Mouse (Mus musculus): ENCODE results near the gene Gm49388. TPM values are rescaled to one million over a fixed set of nuclear protein-coding genes. Genes with fewer than 3 reads are reported as not detected.

Gm49388 gene
- polyA plus RNA-seq, 1 experiment from 2014 or later = not detected

- peak overlapping the region; percentile 88 for H3K4me3 ChIP-seq
- H3K36me3 ChIP-seq = peaks cover 34% of the 10 kb centered on the region
- peak overlapping the region; percentile 95 for H3K9ac ChIP-seq
- WGBS = 81% methylated on average over 4 of the region's 4 CpGs
- H3K4me1 ChIP-seq = peaks cover 8% of the 10 kb centered on the region
- no peak for ATAC-seq (ENCODE audit: insufficient number of reproducible peaks, insufficient read depth, low FRiP score, low TSS enrichment)
- no peak overlapping the region for H3K27ac ChIP-seq
- H3K9me3 ChIP-seq = no peaks in the 10 kb centered on the region
- no peaks in the 10 kb centered on the region for H3K27me3 ChIP-seq
- peak overlapping the region; percentile 86 for H3K4me2 ChIP-seq (replicated peaks)
Observed at GRCm38 (mm10) chr7:127778350-127778749, 7.1 kb upstream of the Gm49388 start.

- H3K4me3 ChIP-seq = no peak overlapping the region
- H3K36me3 ChIP-seq = peaks cover 84% of the 10 kb centered on the region
- 93% methylated on average over 23 of the region's 23 CpGs for WGBS
- no peak overlapping the region for H3K9ac ChIP-seq
- ATAC-seq (ENCODE audit: insufficient number of reproducible peaks, insufficient read depth, low FRiP score, low TSS enrichment) = no peak
- peaks cover 5% of the 10 kb centered on the region; the same call in 1 of the 2 replicates for H3K4me1 ChIP-seq
- H3K9me3 ChIP-seq = no peaks in the 10 kb centered on the region
- H3K4me2 ChIP-seq (replicated peaks) = no peak overlapping the region
- no peaks in the 10 kb centered on the region for H3K27me3 ChIP-seq
- H3K27ac ChIP-seq = no peak overlapping the region
Observed at GRCm38 (mm10) chr7:127797076-127797845, 11.9 kb downstream of the Gm49388 start.

DNA sequence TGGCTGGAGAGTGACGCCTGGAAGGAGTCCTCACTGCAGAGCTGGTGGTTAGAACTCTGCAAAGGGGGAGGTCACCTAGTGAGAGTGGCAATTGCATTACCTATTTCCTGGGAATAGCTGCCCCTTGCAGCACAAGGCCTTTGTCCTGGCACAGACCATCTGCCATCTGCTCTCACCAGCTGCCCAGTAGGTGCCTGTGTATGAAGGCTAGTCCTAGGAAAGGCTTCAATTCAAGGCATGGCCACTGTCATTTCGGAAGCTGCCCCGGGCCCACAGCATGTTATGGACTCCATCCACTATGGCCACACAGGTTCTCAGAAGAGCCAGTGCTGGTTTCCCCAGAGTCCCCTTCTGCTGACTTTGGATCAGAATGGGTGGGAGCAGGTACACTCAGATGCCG is 13.2 kb downstream of the Gm49388 start:
- peaks cover 5% of the 10 kb centered on the region; the same call in 1 of the 2 replicates for H3K4me1 ChIP-seq
- ATAC-seq (ENCODE audit: insufficient number of reproducible peaks, insufficient read depth, low FRiP score, low TSS enrichment) = no peak
- no peak overlapping the region for H3K9ac ChIP-seq
- no peaks in the 10 kb centered on the region for H3K9me3 ChIP-seq
- no peak overlapping the region for H3K4me3 ChIP-seq
- WGBS = 83% methylated on average over 4 of the region's 4 CpGs
- peaks cover 80% of the 10 kb centered on the region for H3K36me3 ChIP-seq
- H3K27ac ChIP-seq = no peak overlapping the region
- H3K27me3 ChIP-seq = no peaks in the 10 kb centered on the region
- H3K4me2 ChIP-seq (replicated peaks) = no peak overlapping the region

GRCm38 (mm10) chr7:127799211-127799610 is 13.8 kb downstream of the Gm49388 start:
- H3K4me1 ChIP-seq = peaks cover 5% of the 10 kb centered on the region; the same call in 1 of the 2 replicates
- no peak overlapping the region for H3K4me3 ChIP-seq
- WGBS = 90% methylated on average over 13 of the region's 13 CpGs
- no peak for ATAC-seq (ENCODE audit: insufficient number of reproducible peaks, insufficient read depth, low FRiP score, low TSS enrichment)
- no peaks in the 10 kb centered on the region for H3K9me3 ChIP-seq
- H3K27ac ChIP-seq = 0 out of 2 replicates have a peak overlapping the region, but pooled peaks have one; percentile 13
- H3K27me3 ChIP-seq = no peaks in the 10 kb centered on the region
- peaks cover 78% of the 10 kb centered on the region for H3K36me3 ChIP-seq
- H3K9ac ChIP-seq = no peak overlapping the region
- H3K4me2 ChIP-seq (replicated peaks) = no peak overlapping the region

GRCm38 (mm10) chr7:127799738-127800137 is 14.3 kb downstream of the Gm49388 start:
- Histone ChIP-seq H3K27me3 (no peaks in the 10 kb centered on the region), H3K9ac (no peak overlapping the region), H3K9me3 (no peaks in the 10 kb centered on the region), H3K4me3 (no peak overlapping the region), H3K36me3 (peaks cover 74% of the 10 kb centered on the region), H3K4me1 (peaks cover 5% of the 10 kb centered on the region; the same call in 1 of the 2 replicates), H3K27ac (peak overlapping the region; percentile 13; the same call in 1 of the 2 replicates), H3K4me2 (replicated peaks) (no peak overlapping the region)
- WGBS = 86% methylated on average over 1 of the region's 1 CpGs
- no peak; the same call in 1 of the 2 replicates for ATAC-seq (ENCODE audit: insufficient number of reproducible peaks, insufficient read depth, low FRiP score, low TSS enrichment)

GRCm38 (mm10) chr7:127800435-127801009 is 15.1 kb downstream of the Gm49388 start, which contains the start of gene Hsd3b7:
Gene Hsd3b7, plus strand, starts transcription at chr7:127800604.
- Histone ChIP-seq H3K36me3 (peaks cover 67% of the 10 kb centered on the region), H3K9me3 (no peaks in the 10 kb centered on the region), H3K27ac (peak within 1 kb of the TSS; percentile 50; the same call in 1 of the 2 replicates), H3K4me1 (peaks cover 5% of the 10 kb centered on the region; the same call in 1 of the 2 replicates), H3K9ac (no peak within 1 kb of the TSS), H3K4me3 (0 out of 2 replicates have a peak within 1 kb of the TSS, but pooled peaks have one; percentile 21), H3K4me2 (replicated peaks) (peak within 1 kb of the TSS; percentile 35), H3K27me3 (no peaks in the 10 kb centered on the region)
- 24% methylated on average over 6 of the region's 6 CpGs for WGBS
- peak; percentile 75; the same call in 1 of the 2 replicates for ATAC-seq (ENCODE audit: insufficient number of reproducible peaks, insufficient read depth, low FRiP score, low TSS enrichment)

GRCm38 (mm10) chr7:127801010-127801621 is 15.7 kb downstream of the Gm49388 start:
- no peak for ATAC-seq (ENCODE audit: insufficient number of reproducible peaks, insufficient read depth, low FRiP score, low TSS enrichment)
- peaks cover 5% of the 10 kb centered on the region; the same call in 1 of the 2 replicates for H3K4me1 ChIP-seq
- no peak overlapping the region for H3K27ac ChIP-seq
- peak overlapping the region; percentile 35; the same call in 1 of the 2 replicates for H3K4me2 ChIP-seq (replicated peaks)
- H3K4me3 ChIP-seq = no peak overlapping the region
- no peaks in the 10 kb centered on the region for H3K9me3 ChIP-seq
- 96% methylated on average over 8 of the region's 8 CpGs for WGBS
- no peaks in the 10 kb centered on the region for H3K27me3 ChIP-seq
- peaks cover 63% of the 10 kb centered on the region for H3K36me3 ChIP-seq
- no peak overlapping the region for H3K9ac ChIP-seq

- Histone ChIP-seq H3K36me3 (peaks cover 58% of the 10 kb centered on the region), H3K4me2 (replicated peaks) (no peak overlapping the region), H3K27me3 (no peaks in the 10 kb centered on the region), H3K9ac (no peak overlapping the region), H3K9me3 (no peaks in the 10 kb centered on the region), H3K27ac (no peak overlapping the region), H3K4me1 (peaks cover 5% of the 10 kb centered on the region; the same call in 1 of the 2 replicates), H3K4me3 (no peak overlapping the region)
- WGBS = 91% methylated on average over 17 of the region's 17 CpGs
- ATAC-seq (ENCODE audit: insufficient number of reproducible peaks, insufficient read depth, low FRiP score, low TSS enrichment) = no peak
Observed at GRCm38 (mm10) chr7:127802313-127802712, 16.9 kb downstream of the Gm49388 start.

DNA sequence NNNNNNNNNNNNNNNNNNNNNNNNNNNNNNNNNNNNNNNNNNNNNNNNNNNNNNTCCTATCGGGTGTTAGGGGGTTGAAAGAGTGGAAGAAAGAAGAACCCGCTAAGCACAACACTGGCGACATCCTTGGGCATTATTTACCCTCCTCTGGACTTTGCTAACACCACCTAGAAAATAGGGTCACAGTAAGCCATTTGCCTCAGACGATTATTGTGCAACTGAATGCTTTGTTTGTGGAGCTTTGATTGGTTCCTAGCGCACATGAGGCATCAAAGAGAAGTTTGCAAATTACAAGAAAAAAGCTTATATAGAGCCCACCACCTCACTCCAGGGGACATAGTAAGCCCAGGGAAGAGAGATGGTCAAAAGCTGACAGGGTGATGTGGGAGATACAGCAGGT is 23.4 kb downstream of the Gm49388 start:
- Histone ChIP-seq H3K9me3 (no peaks in the 10 kb centered on the region), H3K27ac (no peak overlapping the region), H3K36me3 (peaks cover 48% of the 10 kb centered on the region), H3K4me2 (replicated peaks) (no peak overlapping the region), H3K9ac (no peak overlapping the region), H3K4me1 (no peaks in the 10 kb centered on the region), H3K4me3 (no peak overlapping the region), H3K27me3 (no peaks in the 10 kb centered on the region)
- ATAC-seq (ENCODE audit: insufficient number of reproducible peaks, insufficient read depth, low FRiP score, low TSS enrichment) = no peak
- WGBS = 82% methylated on average over 5 of the region's 5 CpGs

DNA sequence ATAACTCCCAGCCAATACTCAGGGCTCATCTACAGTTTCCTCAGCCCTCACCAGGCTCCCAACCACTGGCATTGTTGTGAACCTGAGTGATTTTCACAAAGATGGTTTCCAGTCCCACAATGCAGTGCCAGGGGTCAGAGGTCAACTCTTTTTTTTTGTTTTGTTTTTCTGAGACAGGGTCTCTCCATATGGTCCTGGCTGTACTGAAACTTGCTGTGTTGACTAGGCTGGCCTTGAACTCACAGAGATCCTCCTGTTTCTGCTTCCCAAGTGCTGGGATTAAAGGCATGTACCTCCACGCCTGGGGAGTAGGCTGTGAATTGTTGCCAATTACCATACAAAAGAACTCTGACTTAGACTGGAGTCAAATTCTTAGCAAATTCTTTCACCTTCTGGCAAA is 24.4 kb downstream of the Gm49388 start:
- H3K9me3 ChIP-seq = no peaks in the 10 kb centered on the region
- H3K4me2 ChIP-seq (replicated peaks) = no peak overlapping the region
- H3K4me1 ChIP-seq = no peaks in the 10 kb centered on the region
- no peak overlapping the region for H3K27ac ChIP-seq
- peaks cover 57% of the 10 kb centered on the region for H3K36me3 ChIP-seq
- no peak overlapping the region for H3K9ac ChIP-seq
- WGBS = 88% methylated on average over 1 of the region's 1 CpGs
- no peak for ATAC-seq (ENCODE audit: insufficient number of reproducible peaks, insufficient read depth, low FRiP score, low TSS enrichment)
- H3K27me3 ChIP-seq = no peaks in the 10 kb centered on the region
- no peak overlapping the region for H3K4me3 ChIP-seq

- peaks cover 57% of the 10 kb centered on the region for H3K36me3 ChIP-seq
- H3K27ac ChIP-seq = no peak overlapping the region
- WGBS = 72% methylated on average over 10 of the region's 10 CpGs
- H3K4me3 ChIP-seq = no peak overlapping the region
- no peaks in the 10 kb centered on the region for H3K9me3 ChIP-seq
- no peaks in the 10 kb centered on the region for H3K4me1 ChIP-seq
- H3K4me2 ChIP-seq (replicated peaks) = no peak overlapping the region
- no peak for ATAC-seq (ENCODE audit: insufficient number of reproducible peaks, insufficient read depth, low FRiP score, low TSS enrichment)
- no peak overlapping the region for H3K9ac ChIP-seq
- no peaks in the 10 kb centered on the region for H3K27me3 ChIP-seq
Observed at GRCm38 (mm10) chr7:127810650-127811049, 25.2 kb downstream of the Gm49388 start.

Measured in embryonic facial prominence, embryonic 12.5 days (tissue).